Mouse (Mus musculus): ENCODE results near the gene Pdzrn3.

- TF ChIP-seq GABPA (IDR thresholded peaks at IDR 0.05; ENCODE audit: insufficient replicate concordance, low read depth, low read length) (no peak), CTCF (conservative IDR thresholded peaks at IDR 0.05 in 1 of 2, IDR thresholded peaks at IDR 0.05 in 1 of 2; ENCODE audit: low read depth in 2 of 2, low read length in 2 of 2) (no peak), MEF2A (IDR thresholded peaks at IDR 0.05; ENCODE audit: borderline replicate concordance, low read depth, low read length) (no peak), E2F4 (IDR thresholded peaks at IDR 0.05; ENCODE audit: insufficient replicate concordance, low read depth, low read length) (no peak)
Measured at GRCm38 (mm10) chr6:101362268-101362667, 15.4 kb downstream of the Pdzrn3 start.
